Mouse (Mus musculus): ENCODE measurements around the gene Bsn.
"Not testable (repeated sequence)": the region's sequence is repeated elsewhere in the genome, so short reads cannot be mapped to it uniquely, and the experiment has no call there.

Bsn gene

GRCm38 (mm10) chr9:108196920-108197677 lies 6.9 kb upstream of the Bsn start:
- peak; percentile 38 for DNase-seq

- DNase-seq: not testable (repeated sequence)
Measured at GRCm38 (mm10) chr9:108196222-108196621, 6.0 kb upstream of the Bsn start.

GRCm38 (mm10) chr9:108189488-108189786 lies 747 bp downstream of the Bsn start:
- no peak for DNase-seq

GRCm38 (mm10) chr9:108189023-108189422 lies 1.2 kb downstream of the Bsn start:
- no peak for DNase-seq

GRCm38 (mm10) chr9:108188511-108188910 lies 1.7 kb downstream of the Bsn start:
- no peak for DNase-seq

GRCm38 (mm10) chr9:108187616-108188015 lies 2.6 kb downstream of the Bsn start:
- DNase-seq: no peak

GRCm38 (mm10) chr9:108185786-108186185 lies 4.4 kb downstream of the Bsn start:
- no peak for DNase-seq

- no peak for DNase-seq
Measured at GRCm38 (mm10) chr9:108183531-108183994, 6.6 kb downstream of the Bsn start.

GRCm38 (mm10) chr9:108182806-108183506 lies 7.2 kb downstream of the Bsn start:
- DNase-seq: no peak

GRCm38 (mm10) chr9:108178391-108178790 lies 11.8 kb downstream of the Bsn start:
- DNase-seq: no peak

- no peak for DNase-seq
Measured at GRCm38 (mm10) chr9:108175116-108175838, 14.9 kb downstream of the Bsn start.

GRCm38 (mm10) chr9:108172777-108173350 lies 17.3 kb downstream of the Bsn start:
- no peak for DNase-seq

GRCm38 (mm10) chr9:108169751-108170150 lies 20.4 kb downstream of the Bsn start:
- DNase-seq: no peak

- peak; percentile 8 for DNase-seq
Measured at GRCm38 (mm10) chr9:108165143-108165542, 25.0 kb downstream of the Bsn start.

- DNase-seq: no peak
Measured at GRCm38 (mm10) chr9:108163646-108164284, 26.4 kb downstream of the Bsn start.

GRCm38 (mm10) chr9:108157891-108158290 lies 32.3 kb downstream of the Bsn start:
- no peak for DNase-seq

- no peak for DNase-seq
Measured at GRCm38 (mm10) chr9:108157451-108157850, 32.7 kb downstream of the Bsn start.

- DNase-seq: no peak
Measured at GRCm38 (mm10) chr9:108156786-108157185, 33.4 kb downstream of the Bsn start.

- DNase-seq: no peak
Measured at GRCm38 (mm10) chr9:108154814-108155213, 35.4 kb downstream of the Bsn start.

GRCm38 (mm10) chr9:108153516-108154448 lies 36.4 kb downstream of the Bsn start:
- no peak for DNase-seq

GRCm38 (mm10) chr9:108150486-108150885 lies 39.7 kb downstream of the Bsn start:
- DNase-seq: no peak

GRCm38 (mm10) chr9:108149817-108150216 lies 40.4 kb downstream of the Bsn start:
- DNase-seq: no peak
